10 mouse cellular contexts compared by ENCODE assay signal in the genomic region with DNA sequence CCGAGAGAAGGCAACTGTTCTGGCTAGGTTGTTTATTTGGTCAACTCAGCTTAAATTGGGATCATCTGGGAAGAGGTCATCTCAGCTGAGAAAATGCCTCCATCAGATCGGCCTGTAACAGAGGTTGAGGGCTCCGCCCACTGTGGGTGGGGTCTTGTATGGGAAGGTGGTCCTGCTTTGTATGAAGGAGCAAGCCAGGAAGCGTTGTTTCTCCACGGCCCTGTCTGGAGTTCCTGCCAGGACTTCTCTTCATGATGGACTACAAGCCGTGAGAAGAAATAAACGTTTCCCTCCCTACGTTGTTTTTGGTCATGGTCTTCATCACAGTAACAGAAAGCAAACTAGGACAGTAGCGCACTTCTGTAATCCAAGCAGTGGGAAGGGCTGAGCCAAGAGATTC. TPM values are rescaled to one million over a fixed set of nuclear protein-coding genes. Genes with fewer than 3 reads are reported as not detected.
A peak's percentile ranks its signal among the peaks of the same experiment; 100 is the strongest.
DNase-seq lines count a peak whose midpoint lies in the region; ATAC-seq and TF ChIP-seq lines count a peak whose summit lies in the region.
"Had no signal": no experiment of that assay in that cellular context is flagged by ENCODE, and none has a peak within 500 bp of the region (broad histone marks: within the 10 kb centered on the region; RNA-seq: fewer than 3 reads in every experiment).

No protein-coding gene starts in this region.

- ATAC-seq in embryonic facial prominence, embryonic 12.5 days (ENCODE audit: insufficient number of reproducible peaks, insufficient read depth, low FRiP score, low TSS enrichment): no peak
- ATAC-seq in kidney, postnatal 0 days (replicated peaks; ENCODE audit: low FRiP score, low read depth): no peak
- ATAC-seq: Patski had no signal

- no peaks in the 10 kb centered on the region for H3K27me3 ChIP-seq in heart, embryonic 10.5 days (ENCODE audit: insufficient read depth, poor library complexity, severe bottlenecking)
- H3K27me3 ChIP-seq in embryonic facial prominence, embryonic 12.5 days: no peaks in the 10 kb centered on the region
- H3K27me3 ChIP-seq in kidney, postnatal 0 days (ENCODE audit: insufficient read depth, low read length): no peaks in the 10 kb centered on the region
- H3K27me3 ChIP-seq: Patski had no signal

- no peaks in the 10 kb centered on the region for H3K9me3 ChIP-seq in heart, embryonic 10.5 days
- no peaks in the 10 kb centered on the region for H3K9me3 ChIP-seq in embryonic facial prominence, embryonic 12.5 days
- no peaks in the 10 kb centered on the region for H3K9me3 ChIP-seq in kidney, postnatal 0 days (replicated peaks; ENCODE audit: low read length)

- H3K9ac ChIP-seq in embryonic facial prominence, embryonic 12.5 days: 0 out of 2 replicates have a peak overlapping the region, but pooled peaks have one; percentile 30
- H3K9ac ChIP-seq in kidney, postnatal 0 days (ENCODE audit: low read depth, low read length): no peak overlapping the region

- intact Hi-C loops in heart, postnatal 14 days (cut with DNase I): no loop called here

- peak overlapping the region; percentile 45 for H3K4me2 ChIP-seq in embryonic facial prominence, embryonic 12.5 days (replicated peaks)
- H3K4me2 ChIP-seq in kidney, postnatal 0 days (ENCODE audit: low read length): peak overlapping the region; percentile 41

- DNase-seq in heart, embryonic 10.5 days (ENCODE audit: low spot score): no peak
- no peak for DNase-seq in heart, postnatal 14 days
- DNase-seq in kidney, postnatal 0 days (ENCODE audit: low spot score): peak; percentile 43
- peak; percentile 27 for DNase-seq in lung, postnatal 14 days
- peak; percentile 59 for DNase-seq in testis, postnatal 14 days (ENCODE audit: low spot score)
- DNase-seq in B cell, adult 2 months: no peak
- DNase-seq in frontal cortex, postnatal 10 days (ENCODE audit: low spot score in 2 of 2): no peak

- 6% methylated on average over 9 of the region's 9 CpGs for WGBS in heart, embryonic 10.5 days
- 4% methylated on average over 9 of the region's 9 CpGs for WGBS in embryonic facial prominence, embryonic 12.5 days
- WGBS in kidney, postnatal 0 days: 7% methylated on average over 9 of the region's 9 CpGs

- H3K4me3 ChIP-seq in heart, embryonic 10.5 days: peak overlapping the region; percentile 46
- peak overlapping the region; percentile 9; the same call in 1 of the 2 replicates for H3K4me3 ChIP-seq in embryonic facial prominence, embryonic 12.5 days
- H3K4me3 ChIP-seq in kidney, postnatal 0 days (replicated peaks; ENCODE audit: low read depth, low read length): no peak overlapping the region

- H3K4me1 ChIP-seq in heart, embryonic 10.5 days: peaks cover 27% of the 10 kb centered on the region
- H3K4me1 ChIP-seq in embryonic facial prominence, embryonic 12.5 days: peaks cover 30% of the 10 kb centered on the region; the same call in 1 of the 2 replicates
- peaks cover 12% of the 10 kb centered on the region; the same call in 1 of the 2 replicates for H3K4me1 ChIP-seq in kidney, postnatal 0 days (replicated peaks; ENCODE audit: insufficient read depth, low read length)

- H3K27ac ChIP-seq in heart, embryonic 10.5 days: peak overlapping the region; percentile 42; the same call in 1 of the 2 replicates
- peak overlapping the region; percentile 57; the same call in 1 of the 2 replicates for H3K27ac ChIP-seq in embryonic facial prominence, embryonic 12.5 days
- H3K27ac ChIP-seq in kidney, postnatal 0 days: no peak overlapping the region

- no peak for TF ChIP-seq CTCF in kidney, postnatal 0 days (IDR thresholded peaks at IDR 0.05; ENCODE audit: low read depth)

- no peaks in the 10 kb centered on the region for H3K36me3 ChIP-seq in heart, embryonic 10.5 days
- H3K36me3 ChIP-seq in embryonic facial prominence, embryonic 12.5 days: no peaks in the 10 kb centered on the region
- H3K36me3 ChIP-seq in kidney, postnatal 0 days (ENCODE audit: insufficient read depth, low read length): no peaks in the 10 kb centered on the region

RNA-seq across cellular contexts. Expression of a gene that starts 2.1 kb away (rescaled TPM):
- polyA plus RNA-seq in heart, embryonic 10.5 days (2016; fragmentation: Nextera tagmentation; extraction: Ambion mirVana): 17.8 and 23.8 TPM in 2 replicates
- total RNA-seq in heart, postnatal 14 days (2021): 10 to 100 TPM; 19.4 to 20.4 TPM
- polyA plus RNA-seq in embryonic facial prominence, embryonic 12.5 days (2016; fragmentation: Nextera tagmentation; extraction: Ambion mirVana): 25.3 and 26.4 TPM in 2 replicates
- polyA plus RNA-seq in kidney, postnatal 0 days (2015; fragmentation: Nextera tagmentation; extraction: Ambion mirVana): 9.5 and 10.6 TPM in 2 replicates

RNA-seq across cellular contexts. Expression of a gene that starts 17.1 kb away (rescaled TPM):
- polyA plus RNA-seq in heart, embryonic 10.5 days (2016; fragmentation: Nextera tagmentation; extraction: Ambion mirVana): 11.0 and 12.2 TPM in 2 replicates
- total RNA-seq in heart, postnatal 14 days (2021): not detected
- polyA plus RNA-seq in embryonic facial prominence, embryonic 12.5 days (2016; fragmentation: Nextera tagmentation; extraction: Ambion mirVana): 0.97 and 1.0 TPM in 2 replicates
- polyA plus RNA-seq in kidney, postnatal 0 days (2015; fragmentation: Nextera tagmentation; extraction: Ambion mirVana): 0.09 TPM in 1 of 2 replicates, not detected in the other
- total RNA-seq: heart, postnatal 10 days had no signal
- polyA plus RNA-seq: Patski had no signal

RNA-seq across cellular contexts. Expression of a gene that starts 55.3 kb away (rescaled TPM):
- 37.0 and 45.2 TPM in 2 replicates for polyA plus RNA-seq in heart, embryonic 10.5 days (2016; fragmentation: Nextera tagmentation; extraction: Ambion mirVana)
- 10 to 100 TPM in 1 of 2 experiments, 1 to 10 TPM in 1; 9.8 to 10.9 TPM for total RNA-seq in heart, postnatal 14 days (2021)
- polyA plus RNA-seq in embryonic facial prominence, embryonic 12.5 days (2016; fragmentation: Nextera tagmentation; extraction: Ambion mirVana): 52.4 and 53.6 TPM in 2 replicates
- 19.6 and 22.4 TPM in 2 replicates for polyA plus RNA-seq in kidney, postnatal 0 days (2015; fragmentation: Nextera tagmentation; extraction: Ambion mirVana)

Comparison
In these comparisons a context has a peak if more than half of its experiments do, and no peak if none do; other contexts are left out.
1. DNase-seq: peak in kidney, postnatal 0 days (single experiment), lung, postnatal 14 days (single experiment) and testis, postnatal 14 days (single experiment); none in heart, embryonic 10.5 days (single experiment), heart, postnatal 14 days (0 of 2), B cell, adult 2 months (0 of 2) and frontal cortex, postnatal 10 days (0 of 2).